Mouse (Mus musculus) erythroblast, embryonic 14.5 days (primary cell): Measurements from ENCODE around the gene Zfp148.

ENCODE experiments used
- GATA1 ChIP-seq: IDR thresholded peaks from 2 replicates; pipeline ENCODE4 v1.6.1; 2012; ENCODE audit warnings: low read length, inconsistent platforms, mixed read lengths
- TAL1 ChIP-seq: IDR thresholded peaks from 3 replicates; pipeline ENCODE4 v1.6.1; 2012; ENCODE audit warnings: low read length, inconsistent platforms, mixed read lengths

GRCm38 (mm10) chr16:33519916-33520568 lies 139.4 kb downstream of the Zfp148 start:
- TF ChIP-seq GATA1 (no peak), TAL1 (no peak)
